Mouse (Mus musculus): ENCODE data around the gene Srpk1. TPM values are rescaled to one million over a fixed set of nuclear protein-coding genes. Genes with fewer than 3 reads are reported as not detected.

Gene Srpk1
- polyA plus RNA-seq, 1 experiment from 2014 or later = 117 TPM

DNA sequence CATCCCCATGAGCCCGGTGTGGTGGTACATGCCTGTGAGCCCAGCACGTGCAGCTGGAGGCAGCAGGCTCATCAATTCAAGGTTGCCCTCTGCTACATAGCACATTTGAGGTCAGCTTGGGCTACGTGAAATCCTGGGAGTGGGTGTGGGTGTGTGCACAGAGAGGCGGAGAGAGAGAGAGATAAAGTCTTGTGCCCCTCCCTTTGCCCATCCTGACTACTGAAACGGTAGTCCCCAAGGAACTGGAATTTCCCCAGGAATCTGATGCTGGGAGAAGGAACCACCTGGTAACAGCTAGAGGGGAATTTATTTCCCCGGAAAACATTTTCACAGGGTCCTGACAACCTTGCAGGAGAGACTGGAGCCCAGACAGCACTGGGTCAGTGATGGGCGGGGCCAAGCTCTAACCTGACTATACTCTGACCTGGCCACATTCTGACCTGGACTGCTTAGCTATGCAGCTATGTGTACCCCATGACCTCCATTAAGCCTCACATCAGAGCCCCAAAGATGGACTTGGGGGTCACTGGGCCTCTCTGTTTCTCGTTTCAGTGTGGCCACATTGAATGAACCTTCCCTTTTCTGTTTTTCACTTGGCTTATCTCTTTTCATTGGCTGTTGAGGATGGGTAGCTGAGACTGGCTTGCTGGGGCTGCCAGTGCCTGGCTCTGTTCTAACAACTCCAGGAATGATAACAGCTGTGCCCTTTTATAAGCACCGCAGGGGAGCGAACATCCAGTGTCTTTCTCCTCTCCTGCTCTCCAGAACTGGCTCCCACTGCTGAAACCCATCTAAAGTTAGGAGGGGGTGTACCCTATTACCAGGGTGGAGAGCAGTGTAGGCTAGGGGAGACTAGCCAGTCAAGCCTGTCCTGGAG is 6.0 kb upstream of the Srpk1 start:
- no peaks in the 10 kb centered on the region for H3K36me3 ChIP-seq
- H3K27ac ChIP-seq (replicated peaks) = no peak overlapping the region
- H3K4me1 ChIP-seq = no peaks in the 10 kb centered on the region
- H3K4me3 ChIP-seq = no peak overlapping the region
- H3K9me3 ChIP-seq = no peaks in the 10 kb centered on the region
- H3K4me2 ChIP-seq (replicated peaks) = no peak overlapping the region
- no peaks in the 10 kb centered on the region for H3K27me3 ChIP-seq
- no peak overlapping the region for H3K9ac ChIP-seq (replicated peaks)
- no peak for ATAC-seq (ENCODE audit: low FRiP score, low read depth)
- WGBS = 72% methylated on average over 10 of the region's 10 CpGs

DNA sequence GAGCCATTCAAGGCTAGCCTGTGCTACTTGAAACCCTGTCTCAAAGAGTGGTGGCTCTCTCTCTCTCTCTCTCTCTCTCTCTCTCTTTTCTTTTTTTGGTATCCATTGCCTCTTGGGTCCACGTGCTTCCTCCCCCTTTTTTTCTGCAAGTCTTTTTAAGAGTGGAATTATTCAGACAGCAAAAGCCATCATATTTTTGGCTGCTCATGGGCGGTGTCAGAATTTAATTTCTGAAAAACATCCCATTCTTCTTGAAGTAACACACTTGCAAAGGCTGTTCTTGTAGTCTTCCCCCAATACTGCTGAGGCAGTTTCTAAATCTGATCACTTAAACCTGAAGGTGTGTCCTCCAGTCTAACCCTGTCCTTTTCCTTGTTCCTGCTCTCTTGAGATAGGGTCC is 4.4 kb upstream of the Srpk1 start:
- Histone ChIP-seq H3K4me2 (replicated peaks) (no peak overlapping the region), H3K9ac (replicated peaks) (no peak overlapping the region), H3K4me3 (no peak overlapping the region), H3K27ac (replicated peaks) (no peak overlapping the region), H3K4me1 (no peaks in the 10 kb centered on the region), H3K27me3 (no peaks in the 10 kb centered on the region), H3K36me3 (no peaks in the 10 kb centered on the region), H3K9me3 (no peaks in the 10 kb centered on the region)
- no peak for ATAC-seq (ENCODE audit: low FRiP score, low read depth)
- 68% methylated on average over 2 of the region's 2 CpGs for WGBS

DNA sequence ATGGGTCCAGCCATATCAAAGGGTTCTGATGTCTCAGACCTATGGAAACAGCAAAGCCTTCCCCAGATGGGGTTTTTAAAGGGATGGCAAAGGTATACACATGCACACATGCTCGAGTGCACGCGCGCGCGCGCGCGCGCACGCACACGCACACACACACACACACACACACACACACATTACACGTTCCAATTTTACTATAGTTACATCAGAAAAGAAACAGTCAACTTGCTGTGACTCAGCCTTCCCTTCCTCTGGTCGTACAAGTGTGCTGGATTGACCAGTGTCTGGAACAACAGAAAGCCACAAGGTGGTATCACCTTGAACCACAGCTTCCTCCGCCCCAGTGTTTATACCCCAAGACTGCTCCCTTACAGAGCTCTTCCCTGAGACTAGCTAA is 2.8 kb upstream of the Srpk1 start:
- H3K27me3 ChIP-seq = no peaks in the 10 kb centered on the region
- no peak overlapping the region for H3K4me3 ChIP-seq
- H3K4me2 ChIP-seq (replicated peaks) = no peak overlapping the region
- no peak overlapping the region for H3K9ac ChIP-seq (replicated peaks)
- no peak overlapping the region for H3K27ac ChIP-seq (replicated peaks)
- H3K9me3 ChIP-seq = no peaks in the 10 kb centered on the region
- peaks cover 4% of the 10 kb centered on the region for H3K36me3 ChIP-seq
- peaks cover 10% of the 10 kb centered on the region for H3K4me1 ChIP-seq
- ATAC-seq (ENCODE audit: low FRiP score, low read depth) = no peak
- WGBS = 92% methylated on average over 15 of the region's 15 CpGs

DNA sequence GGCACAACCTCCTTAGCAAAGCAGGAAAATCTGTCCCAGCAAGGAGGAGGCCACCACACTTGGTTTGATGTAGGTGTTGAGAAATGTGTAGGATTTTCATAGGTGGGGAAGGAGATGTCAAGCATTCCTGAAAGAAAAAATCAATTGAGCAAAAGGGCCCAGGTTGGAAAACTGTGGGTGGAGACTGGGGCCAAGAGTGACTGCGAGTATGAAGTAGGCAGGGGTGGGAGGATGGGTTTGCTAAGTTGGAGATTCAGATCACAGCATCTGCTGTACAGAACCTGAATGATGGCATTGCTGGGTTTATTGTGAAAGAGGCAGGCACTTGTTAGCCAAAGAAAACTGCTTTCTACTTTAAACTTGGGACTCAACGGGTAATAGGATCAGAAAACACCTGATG is 2.3 kb upstream of the Srpk1 start:
- Histone ChIP-seq H3K9ac (replicated peaks) (no peak overlapping the region), H3K36me3 (peaks cover 8% of the 10 kb centered on the region), H3K4me3 (no peak overlapping the region), H3K4me2 (replicated peaks) (no peak overlapping the region), H3K27ac (replicated peaks) (no peak overlapping the region), H3K27me3 (no peaks in the 10 kb centered on the region), H3K9me3 (no peaks in the 10 kb centered on the region), H3K4me1 (peaks cover 15% of the 10 kb centered on the region)
- 82% methylated on average over 2 of the region's 2 CpGs for WGBS
- ATAC-seq (ENCODE audit: low FRiP score, low read depth) = no peak

DNA sequence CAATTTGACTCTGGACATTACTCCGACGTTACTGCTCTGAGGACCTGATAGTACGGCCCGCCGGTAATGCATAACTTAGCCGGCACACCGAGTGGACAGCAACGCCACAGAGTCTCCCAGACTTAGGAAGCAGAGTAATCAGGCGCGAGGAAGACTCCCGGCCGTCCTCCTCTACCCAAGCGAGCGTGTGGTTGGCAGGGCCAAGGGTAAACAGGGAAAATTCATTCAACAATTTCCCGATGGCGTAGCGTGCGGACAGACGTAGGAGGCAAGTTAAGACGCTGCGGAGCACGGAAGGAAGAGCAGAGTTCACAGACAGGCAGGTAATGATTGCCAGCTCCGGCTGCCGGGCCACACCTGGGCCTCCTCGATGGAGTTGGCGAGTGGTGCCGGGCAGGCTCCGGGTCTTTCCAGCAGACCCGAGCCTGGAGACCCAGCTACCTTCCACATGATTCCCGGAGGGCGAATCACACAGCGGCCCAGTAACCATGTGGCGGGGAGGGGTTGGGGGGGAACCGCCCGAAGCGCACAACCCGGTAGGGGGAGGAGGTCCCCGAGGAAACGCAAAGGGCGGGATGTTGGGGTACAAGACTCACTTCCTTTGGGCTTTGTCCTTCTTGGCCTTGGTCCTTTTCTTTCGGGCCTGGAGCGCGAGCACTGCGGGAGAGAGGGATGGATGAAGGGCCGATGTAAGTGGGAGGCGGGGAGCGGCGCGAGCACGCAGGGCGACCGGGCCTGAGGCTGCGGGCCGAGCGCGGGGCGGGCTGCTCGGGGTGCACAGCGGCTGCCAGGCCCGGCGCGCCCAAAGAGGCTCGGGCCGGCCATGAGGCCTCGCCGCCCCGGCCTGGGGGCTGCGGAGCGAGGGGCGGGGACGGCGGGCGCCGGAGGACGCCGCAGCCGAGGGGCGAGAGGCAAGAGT is 869 bp downstream of the Srpk1 start:
- Histone ChIP-seq H3K36me3 (peaks cover 27% of the 10 kb centered on the region), H3K4me1 (peaks cover 29% of the 10 kb centered on the region), H3K9me3 (no peaks in the 10 kb centered on the region), H3K4me2 (replicated peaks) (peak overlapping the region; percentile 79), H3K9ac (replicated peaks) (peak overlapping the region; percentile 95), H3K27me3 (no peaks in the 10 kb centered on the region), H3K27ac (replicated peaks) (peak overlapping the region; percentile 89), H3K4me3 (peak overlapping the region; percentile 98)
- under 1% methylated on average over 67 of the region's 78 CpGs for WGBS
- ATAC-seq (ENCODE audit: low FRiP score, low read depth) = peak; percentile 79

DNA sequence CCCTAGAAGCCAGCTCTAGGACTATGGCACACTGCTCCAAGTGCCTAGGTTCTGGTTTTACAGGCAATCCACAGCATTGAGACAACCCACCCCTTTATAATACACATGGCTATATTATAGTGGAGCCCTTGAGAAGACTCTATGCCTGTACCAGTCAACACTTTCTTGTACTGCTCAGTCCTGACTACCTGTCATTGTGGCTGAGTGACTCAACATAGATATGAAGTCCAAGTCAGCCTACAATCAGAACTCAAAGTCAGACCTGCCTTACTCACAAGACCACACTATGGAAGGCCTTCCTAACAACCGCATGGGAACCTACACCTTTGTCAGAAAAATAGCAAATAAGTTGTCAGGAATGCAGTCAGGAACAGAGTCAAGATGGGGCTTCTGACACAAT is 3.7 kb downstream of the Srpk1 start:
- Histone ChIP-seq H3K27me3 (no peaks in the 10 kb centered on the region), H3K4me2 (replicated peaks) (no peak overlapping the region), H3K27ac (replicated peaks) (no peak overlapping the region), H3K36me3 (peaks cover 39% of the 10 kb centered on the region), H3K9me3 (no peaks in the 10 kb centered on the region), H3K4me1 (peaks cover 29% of the 10 kb centered on the region), H3K4me3 (no peak overlapping the region), H3K9ac (replicated peaks) (0 out of 2 replicates have a peak overlapping the region, but pooled peaks have one; percentile 6)
- no peak for ATAC-seq (ENCODE audit: low FRiP score, low read depth)
- WGBS = 98% methylated on average over 1 of the region's 1 CpGs

DNA sequence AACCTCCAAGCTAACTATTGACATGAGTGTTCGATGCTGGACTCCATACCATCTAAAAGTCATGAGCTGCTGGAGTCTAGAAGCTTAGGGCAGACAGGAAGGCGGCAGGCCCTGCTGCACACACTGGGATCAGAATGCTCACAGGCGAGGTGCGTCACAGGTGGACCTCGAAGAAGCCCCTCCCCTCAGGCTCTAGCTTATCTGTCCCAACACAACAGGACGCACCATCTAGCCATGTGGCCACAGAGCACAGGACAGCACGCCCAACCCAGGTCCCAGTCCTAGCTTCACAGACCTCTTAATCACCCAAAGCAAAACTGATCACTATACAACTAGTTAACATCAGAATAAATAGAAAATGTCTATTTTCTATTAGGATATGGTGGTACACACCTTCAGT is 4.4 kb downstream of the Srpk1 start:
- Histone ChIP-seq H3K27ac (replicated peaks) (no peak overlapping the region), H3K9me3 (no peaks in the 10 kb centered on the region), H3K27me3 (no peaks in the 10 kb centered on the region), H3K4me2 (replicated peaks) (no peak overlapping the region), H3K4me1 (peaks cover 29% of the 10 kb centered on the region), H3K36me3 (peaks cover 39% of the 10 kb centered on the region), H3K9ac (replicated peaks) (0 out of 2 replicates have a peak overlapping the region, but pooled peaks have one; percentile 6), H3K4me3 (no peak overlapping the region)
- 87% methylated on average over 7 of the region's 7 CpGs for WGBS
- no peak for ATAC-seq (ENCODE audit: low FRiP score, low read depth)

DNA sequence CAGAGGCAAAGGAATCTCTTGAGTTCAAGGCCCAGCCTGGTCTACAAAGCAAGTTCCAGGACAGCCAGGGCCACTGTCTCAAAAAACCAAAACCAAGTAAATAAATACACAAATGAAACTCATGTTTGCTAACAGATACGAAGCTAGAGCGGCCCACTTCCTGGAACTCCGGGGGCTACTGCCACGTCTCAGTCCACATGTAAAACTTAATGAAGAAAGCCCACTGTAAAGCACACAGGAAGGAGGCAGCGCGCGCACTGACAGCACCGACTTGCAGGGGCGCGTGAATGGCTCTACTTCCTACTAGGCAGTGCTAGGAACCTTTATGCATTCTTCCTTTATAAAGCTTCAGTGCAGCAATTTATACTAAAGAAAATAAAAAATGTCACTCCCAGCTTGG is 4.9 kb downstream of the Srpk1 start:
- 93% methylated on average over 10 of the region's 10 CpGs for WGBS

DNA sequence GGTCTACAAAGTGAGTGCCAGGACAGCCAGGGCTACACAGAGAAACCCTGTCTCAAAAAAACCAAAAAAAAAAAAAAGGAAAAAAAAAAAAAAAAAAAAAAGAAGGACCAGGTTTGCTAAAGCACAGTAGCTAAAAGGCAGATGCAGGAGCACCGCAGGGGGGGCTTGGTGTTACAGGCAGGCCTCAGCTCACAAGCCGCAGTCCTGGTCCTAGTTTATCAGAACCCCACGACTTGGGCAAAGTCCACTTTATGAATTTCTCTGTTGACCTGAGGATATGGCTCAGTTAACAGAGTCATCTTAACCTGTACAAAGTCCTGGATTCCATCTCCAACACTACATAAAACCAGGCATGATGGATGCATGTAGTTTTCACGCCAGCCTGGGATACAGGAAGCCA is 7.2 kb downstream of the Srpk1 start:
- WGBS = 95% methylated on average over 4 of the region's 4 CpGs
- no peak overlapping the region for H3K4me2 ChIP-seq (replicated peaks)

More for the DNA sequence above, 4.9 kb downstream of the Srpk1 start:
- no peaks in the 10 kb centered on the region for H3K27me3 ChIP-seq
- peaks cover 39% of the 10 kb centered on the region for H3K36me3 ChIP-seq
- H3K27ac ChIP-seq (replicated peaks) = no peak overlapping the region
- no peaks in the 10 kb centered on the region for H3K9me3 ChIP-seq
- no peak overlapping the region for H3K9ac ChIP-seq (replicated peaks)
- H3K4me2 ChIP-seq (replicated peaks) = no peak overlapping the region
- no peak for ATAC-seq (ENCODE audit: low FRiP score, low read depth)
- H3K4me3 ChIP-seq = no peak overlapping the region
- H3K4me1 ChIP-seq = peaks cover 29% of the 10 kb centered on the region

DNA sequence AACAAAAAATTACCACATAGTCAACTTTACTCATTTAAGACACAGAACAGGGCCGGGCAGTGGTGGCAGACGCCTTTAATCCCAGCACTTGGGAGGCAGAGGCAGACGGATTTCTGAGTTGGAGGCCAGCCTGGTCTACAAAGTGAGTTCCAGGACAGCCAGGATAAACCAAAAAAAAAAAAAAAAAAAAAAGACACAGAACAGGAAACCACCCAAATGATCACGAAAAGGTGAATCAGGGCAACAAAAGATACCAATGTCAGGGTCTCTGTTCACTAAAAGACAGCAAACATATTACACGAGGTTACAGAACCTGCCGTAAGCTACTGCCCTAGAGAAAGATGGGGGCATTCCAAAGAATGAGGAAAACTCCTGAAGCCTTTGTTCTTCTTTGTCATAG is 9.4 kb downstream of the Srpk1 start:
- WGBS = 94% methylated on average over 6 of the region's 6 CpGs

More for the DNA sequence above, 7.2 kb downstream of the Srpk1 start:
- Histone ChIP-seq H3K4me1 (peaks cover 19% of the 10 kb centered on the region; the same call in 1 of the 2 replicates), H3K36me3 (peaks cover 35% of the 10 kb centered on the region), H3K9ac (replicated peaks) (no peak overlapping the region), H3K4me3 (no peak overlapping the region), H3K27me3 (no peaks in the 10 kb centered on the region), H3K9me3 (no peaks in the 10 kb centered on the region), H3K27ac (replicated peaks) (no peak overlapping the region)
- no peak for ATAC-seq (ENCODE audit: low FRiP score, low read depth)

DNA sequence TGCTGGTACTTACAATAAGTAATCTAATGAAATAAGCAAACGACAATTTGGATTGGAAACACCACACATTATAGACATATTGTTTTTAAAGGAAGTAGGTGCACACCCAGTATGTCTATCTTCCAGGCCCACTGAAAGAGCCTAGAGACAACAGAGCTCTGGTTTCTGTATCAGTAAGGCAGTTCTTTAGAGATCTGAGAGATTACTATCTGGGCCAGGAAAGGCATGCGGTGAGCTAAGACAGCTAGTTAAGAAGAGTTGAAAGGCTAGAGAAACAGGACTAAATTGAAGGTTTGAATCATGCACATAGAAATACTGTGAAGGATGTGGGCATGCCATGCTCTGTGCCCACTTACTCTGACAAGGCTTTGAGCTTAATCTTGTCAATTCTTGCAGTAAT is 9.9 kb downstream of the Srpk1 start:
- no peak for ATAC-seq (ENCODE audit: low FRiP score, low read depth)
- H3K9ac ChIP-seq (replicated peaks) = no peak overlapping the region
- 89% methylated on average over 2 of the region's 2 CpGs for WGBS
- H3K27me3 ChIP-seq = no peaks in the 10 kb centered on the region
- no peak overlapping the region for H3K27ac ChIP-seq (replicated peaks)
- H3K36me3 ChIP-seq = peaks cover 21% of the 10 kb centered on the region
- no peaks in the 10 kb centered on the region for H3K9me3 ChIP-seq
- no peaks in the 10 kb centered on the region for H3K4me1 ChIP-seq
- no peak overlapping the region for H3K4me2 ChIP-seq (replicated peaks)
- no peak overlapping the region for H3K4me3 ChIP-seq

More for the DNA sequence above, 9.4 kb downstream of the Srpk1 start:
- no peak overlapping the region for H3K9ac ChIP-seq (replicated peaks)
- no peak for ATAC-seq (ENCODE audit: low FRiP score, low read depth)
- H3K36me3 ChIP-seq = peaks cover 17% of the 10 kb centered on the region
- no peak overlapping the region for H3K27ac ChIP-seq (replicated peaks)
- no peaks in the 10 kb centered on the region for H3K27me3 ChIP-seq
- no peaks in the 10 kb centered on the region for H3K9me3 ChIP-seq
- H3K4me1 ChIP-seq = peaks cover 2% of the 10 kb centered on the region; the same call in 1 of the 2 replicates
- H3K4me2 ChIP-seq (replicated peaks) = no peak overlapping the region
- H3K4me3 ChIP-seq = no peak overlapping the region

DNA sequence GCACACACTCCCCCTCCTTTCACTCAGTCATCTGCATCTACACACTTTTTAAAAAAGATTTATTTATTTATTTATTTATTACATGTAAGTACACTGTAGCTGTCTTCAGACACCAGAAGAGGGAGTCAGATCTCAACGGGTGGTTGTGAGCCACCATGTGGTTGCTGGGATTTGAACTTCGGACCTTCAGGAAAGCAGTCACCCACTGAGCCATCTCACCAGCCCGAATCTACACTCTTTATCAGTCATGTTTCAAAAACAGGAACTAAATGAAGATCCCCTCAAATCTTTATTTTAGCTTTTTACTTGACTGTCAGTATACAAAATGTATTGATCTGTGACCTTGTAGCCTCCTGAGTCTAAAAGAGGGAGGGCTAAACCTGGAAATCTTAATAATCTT is 13.0 kb downstream of the Srpk1 start:
- Histone ChIP-seq H3K27me3 (no peaks in the 10 kb centered on the region), H3K27ac (replicated peaks) (no peak overlapping the region), H3K4me2 (replicated peaks) (no peak overlapping the region), H3K9me3 (no peaks in the 10 kb centered on the region), H3K36me3 (peaks cover 38% of the 10 kb centered on the region), H3K9ac (replicated peaks) (no peak overlapping the region), H3K4me3 (no peak overlapping the region), H3K4me1 (no peaks in the 10 kb centered on the region)
- WGBS = 83% methylated on average over 3 of the region's 3 CpGs
- ATAC-seq (ENCODE audit: low FRiP score, low read depth) = no peak
